Mouse (Mus musculus) heart, adult 2 months (tissue): ENCODE data around the gene Dctpp1.

Source experiments
- CTCF ChIP-seq: fragments of 200-600 bp; IDR thresholded peaks from 2 replicates; pipeline ENCODE4 v1.8.1; 2022; ENCODE audit warnings: antibody characterized with exemption, mild to moderate bottlenecking, moderate library complexity
- POLR2A ChIP-seq: fragments of 200-500 bp; IDR thresholded peaks from 2 replicates; pipeline ENCODE4 v1.6.1; 2011; ENCODE audit warnings: mild to moderate bottlenecking, low read depth, low read length, control low read depth; ENCODE audit not compliant: insufficient read depth

DNA sequence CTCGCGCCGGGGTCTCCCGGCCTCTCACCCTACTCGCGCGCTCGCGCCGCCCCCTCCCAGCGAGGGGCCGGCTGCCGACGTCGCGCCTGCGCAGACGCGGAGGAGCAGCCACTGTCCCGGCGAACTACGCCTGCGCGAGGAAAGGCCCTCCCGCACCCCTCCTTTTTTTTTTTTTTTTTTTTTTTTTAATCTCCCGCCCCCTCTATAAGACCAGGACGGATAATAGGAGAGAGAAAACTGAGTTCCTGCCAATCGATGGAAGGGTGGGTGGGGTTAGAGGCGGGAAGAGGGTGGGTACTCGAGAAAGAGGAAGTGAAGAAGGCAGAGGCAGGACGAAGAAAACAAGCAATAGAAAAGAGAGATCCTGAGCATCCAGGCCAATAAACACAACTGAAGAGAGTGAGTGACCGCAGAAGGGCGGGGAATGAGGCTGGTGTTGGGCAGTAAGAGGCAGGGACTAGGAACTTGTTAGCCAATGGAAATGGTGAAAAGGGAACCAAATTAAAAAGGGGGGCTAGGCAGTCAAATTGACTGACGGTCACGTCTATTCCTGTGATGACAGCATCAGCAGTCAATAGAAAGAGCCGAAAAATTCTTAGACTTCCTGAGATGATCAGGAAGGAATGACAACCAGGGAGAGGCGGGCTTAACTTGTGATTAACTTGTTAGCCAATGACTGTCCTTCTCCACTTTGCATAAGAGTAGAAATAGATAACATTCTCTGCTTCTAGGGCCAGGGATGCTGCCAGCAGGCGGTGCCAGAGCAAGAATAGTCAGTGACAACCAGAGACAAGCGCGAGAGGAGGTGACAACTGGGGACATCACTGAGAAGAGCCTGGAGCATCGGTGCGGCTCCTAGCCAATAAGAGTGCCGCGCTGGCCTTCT lies 51.7 kb downstream of the Dctpp1 start, which contains the start of gene Mylpf:
- TF ChIP-seq CTCF: peak; percentile 74
- peak; percentile 95 for TF ChIP-seq POLR2A
